Mouse (Mus musculus): ENCODE data around the gene Pcdh9. TPM values are rescaled to one million over a fixed set of nuclear protein-coding genes. Genes with fewer than 3 reads are reported as not detected.

Gene Pcdh9
- polyA plus RNA-seq, 1 experiment, result 1.2 TPM

- no peak for DNase-seq (ENCODE audit: low read depth)
Measured at GRCm38 (mm10) chr14:93039326-93040221, 850.9 kb downstream of the Pcdh9 start.

GRCm38 (mm10) chr14:93009147-93010064 lies 881.1 kb downstream of the Pcdh9 start:
- DNase-seq (ENCODE audit: low read depth), result no peak
